Mouse (Mus musculus) intestine, embryonic 15.5 days (tissue): ENCODE results near the gene Nupr1. TPM values are rescaled to one million over a fixed set of nuclear protein-coding genes. Genes with fewer than 3 reads are reported as not detected.

Experiments
- ATAC-seq: fragments of 200-750 bp; cut with Nextera tagmentation; 2 replicates; pipeline ENCODE4 v1.8.0; 2017; ENCODE audit warnings: moderate TSS enrichment, moderate library complexity
- H3K27ac ChIP-seq: fragments of 300-500 bp; sonication (generic); 2 replicates; pipeline ENCODE4 v1.5.1; 2015; ENCODE audit warnings: mild to moderate bottlenecking, inconsistent platforms
- H3K27me3 ChIP-seq: fragments of 300-500 bp; sonication (generic); replicated peaks from 2 replicates; pipeline ENCODE4 v1.6.1; 2015; ENCODE audit warnings: inconsistent platforms
- H3K36me3 ChIP-seq: fragments of 300-500 bp; sonication (generic); 2 replicates; pipeline ENCODE4 v1.6.1; 2015; ENCODE audit warnings: inconsistent platforms
- H3K4me1 ChIP-seq: fragments of 300-500 bp; sonication (generic); replicated peaks from 2 replicates; pipeline ENCODE4 v1.6.1; 2015; ENCODE audit warnings: inconsistent platforms
- H3K4me2 ChIP-seq: fragments of 300-500 bp; sonication (generic); replicated peaks from 2 replicates; pipeline ENCODE4 v1.6.1; 2015; ENCODE audit warnings: mild to moderate bottlenecking, inconsistent platforms
- H3K4me3 ChIP-seq: fragments of 300-500 bp; sonication (generic); replicated peaks from 2 replicates; pipeline ENCODE4 v1.5.1; 2015; ENCODE audit warnings: inconsistent platforms
- H3K9ac ChIP-seq: fragments of 300-500 bp; sonication (generic); 2 replicates; pipeline ENCODE4 v1.6.1; 2015; ENCODE audit warnings: inconsistent platforms
- H3K9me3 ChIP-seq: fragments of 300-500 bp; sonication (generic); 2 replicates; pipeline ENCODE4 v1.6.1; 2016; ENCODE audit warnings: inconsistent platforms
- WGBS: fragments of 180-500 bp; shearing (Covaris S2); methylation state at CpG from one replicate; pipeline ENCODE4 v1.1.7; 2015; 5-methylcytosine and 5-hydroxymethylcytosine counted together
- polyA plus RNA-seq: library from polyadenylated mRNA; unstranded; fragments of >200 nt; fragmentation: Nextera tagmentation; extraction: Ambion mirVana; gene quantifications from 2 replicates; pipeline ENCODE4 v1.2.1, GENCODE M21; 2015

The Nupr1 gene
- polyA plus RNA-seq, 1 experiment from 2014 or later: 53.4 TPM

DNA sequence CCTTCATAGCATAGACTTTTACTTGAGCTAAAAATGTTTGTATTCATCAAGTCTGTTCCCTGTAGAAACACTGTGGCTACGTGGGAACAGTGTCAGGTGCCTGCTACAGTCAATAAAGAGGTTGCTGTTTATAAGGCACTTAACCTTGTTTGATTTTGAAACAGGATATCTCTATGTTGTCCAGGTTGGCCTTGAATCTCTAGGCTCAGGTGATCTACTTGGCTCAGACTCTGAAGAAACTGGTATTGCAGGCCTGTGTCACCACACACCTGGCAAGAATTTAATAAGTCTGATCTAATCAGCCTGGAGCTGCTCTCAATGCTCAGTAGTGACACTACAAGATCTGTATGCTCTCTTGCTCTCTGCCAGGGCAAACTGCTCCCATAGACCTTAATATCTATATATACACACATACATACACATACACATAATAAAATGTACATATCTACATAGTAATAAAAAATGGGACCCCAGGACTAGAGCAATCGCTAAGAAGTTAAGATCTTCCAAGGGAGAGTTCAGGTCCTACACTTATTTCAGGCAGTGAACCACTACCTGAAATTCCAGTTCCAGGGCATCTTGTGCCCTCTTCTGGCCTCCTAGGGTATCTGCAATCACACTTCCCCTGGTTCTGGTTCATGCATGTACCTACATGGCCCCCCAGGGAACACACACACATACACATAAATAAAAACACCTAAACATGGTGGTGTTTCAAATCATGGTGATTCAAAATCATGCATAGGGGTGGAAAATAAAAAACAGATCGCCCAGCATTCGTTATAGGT, 6.3 kb upstream of the Nupr1 start:
- peak; percentile 73 for ATAC-seq
- Histone ChIP-seq H3K27ac (no peak overlapping the region), H3K4me1 (0 out of 2 replicates have a peak, but pooled peaks cover 3% of the 10 kb centered on the region), H3K4me3 (no peak overlapping the region), H3K27me3 (no peaks in the 10 kb centered on the region), H3K36me3 (no peaks in the 10 kb centered on the region), H3K9ac (no peak overlapping the region), H3K9me3 (no peaks in the 10 kb centered on the region), H3K4me2 (no peak overlapping the region)
- WGBS: 8% methylated on average over 4 of the region's 4 CpGs

DNA sequence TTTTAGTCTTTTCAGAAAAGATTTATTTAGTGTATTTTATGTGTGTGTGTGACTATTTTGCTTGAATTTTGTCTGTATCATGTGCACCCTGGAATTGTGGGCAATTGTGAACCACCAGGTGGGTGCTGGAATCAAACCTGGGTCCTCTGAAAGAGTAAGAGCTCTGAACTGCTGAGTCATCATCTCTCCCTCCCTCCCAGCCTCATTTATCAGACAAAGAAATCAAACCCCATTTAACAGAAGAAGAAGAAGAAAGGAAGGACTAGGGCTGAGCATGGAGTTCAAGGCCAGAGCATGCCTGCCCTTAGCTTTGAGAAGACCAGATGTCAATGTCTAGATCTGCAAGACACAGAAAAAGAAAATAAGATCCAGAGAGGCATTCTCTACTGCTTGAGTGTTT, 4.7 kb upstream of the Nupr1 start:
- H3K9ac ChIP-seq: no peak overlapping the region
- H3K4me2 ChIP-seq: no peak overlapping the region
- no peak for ATAC-seq
- no peaks in the 10 kb centered on the region for H3K36me3 ChIP-seq
- H3K4me3 ChIP-seq: no peak overlapping the region
- no peak overlapping the region for H3K27ac ChIP-seq
- no peaks in the 10 kb centered on the region for H3K27me3 ChIP-seq
- no peaks in the 10 kb centered on the region for H3K9me3 ChIP-seq
- 0 out of 2 replicates have a peak, but pooled peaks cover 5% of the 10 kb centered on the region for H3K4me1 ChIP-seq

DNA sequence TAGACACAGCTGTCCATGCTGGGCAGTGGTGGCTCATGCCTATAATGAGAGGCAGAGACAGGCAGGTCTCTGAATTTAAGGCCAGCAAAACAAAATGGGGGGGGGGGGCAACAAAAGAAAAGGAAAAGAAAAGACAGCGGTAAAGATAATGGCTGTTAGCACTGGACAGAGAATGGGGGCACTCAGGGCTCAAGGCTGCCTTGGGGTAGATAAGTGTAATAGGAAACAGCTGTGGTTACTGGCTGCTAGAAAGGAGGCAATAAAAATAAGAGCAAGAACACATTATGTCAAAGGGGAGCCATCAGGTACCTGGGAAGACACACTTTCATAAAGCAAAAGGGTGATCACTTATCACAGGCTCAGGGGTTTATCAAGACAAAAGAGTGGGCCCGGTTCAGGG, 1.8 kb upstream of the Nupr1 start:
- H3K9me3 ChIP-seq: no peaks in the 10 kb centered on the region
- H3K27me3 ChIP-seq: no peaks in the 10 kb centered on the region
- H3K4me3 ChIP-seq: no peak overlapping the region
- 64% methylated on average over 2 of the region's 2 CpGs for WGBS
- no peak overlapping the region for H3K27ac ChIP-seq
- no peaks in the 10 kb centered on the region for H3K36me3 ChIP-seq
- no peak for ATAC-seq
- H3K4me1 ChIP-seq: 0 out of 2 replicates have a peak, but pooled peaks cover 5% of the 10 kb centered on the region
- H3K9ac ChIP-seq: no peak overlapping the region
- H3K4me2 ChIP-seq: no peak overlapping the region

- Histone ChIP-seq H3K9me3 (no peaks in the 10 kb centered on the region), H3K27ac (0 out of 2 replicates have a peak overlapping the region, but pooled peaks have one; percentile 29), H3K4me1 (peaks cover 13% of the 10 kb centered on the region), H3K4me3 (no peak overlapping the region), H3K4me2 (no peak overlapping the region), H3K27me3 (no peaks in the 10 kb centered on the region), H3K36me3 (no peaks in the 10 kb centered on the region), H3K9ac (no peak overlapping the region)
- ATAC-seq: no peak
- 39% methylated on average over 3 of the region's 3 CpGs for WGBS
These were observed 746 bp downstream of the Nupr1 start for GRCm38 (mm10) chr7:126629915-126630314.

GRCm38 (mm10) chr7:126628111-126628510, 2.5 kb downstream of the Nupr1 start:
- H3K27ac ChIP-seq: no peak overlapping the region
- 51% methylated on average over 6 of the region's 6 CpGs for WGBS
- no peak overlapping the region for H3K4me3 ChIP-seq
- no peaks in the 10 kb centered on the region for H3K36me3 ChIP-seq
- H3K4me2 ChIP-seq: no peak overlapping the region
- no peak for ATAC-seq
- no peak overlapping the region for H3K9ac ChIP-seq
- H3K9me3 ChIP-seq: no peaks in the 10 kb centered on the region
- no peaks in the 10 kb centered on the region for H3K27me3 ChIP-seq
- H3K4me1 ChIP-seq: peaks cover 10% of the 10 kb centered on the region

GRCm38 (mm10) chr7:126625807-126626600, 4.7 kb downstream of the Nupr1 start:
- 81% methylated on average over 3 of the region's 3 CpGs for WGBS
- Histone ChIP-seq H3K27me3 (no peaks in the 10 kb centered on the region), H3K4me2 (no peak overlapping the region), H3K9me3 (no peaks in the 10 kb centered on the region), H3K4me3 (no peak overlapping the region), H3K36me3 (no peaks in the 10 kb centered on the region), H3K27ac (no peak overlapping the region), H3K4me1 (peaks cover 10% of the 10 kb centered on the region), H3K9ac (no peak overlapping the region)
- ATAC-seq: no peak

GRCm38 (mm10) chr7:126625369-126625768, 5.3 kb downstream of the Nupr1 start:
- WGBS: 39% methylated on average over 6 of the region's 6 CpGs
- H3K27me3 ChIP-seq: no peaks in the 10 kb centered on the region
- H3K9me3 ChIP-seq: no peaks in the 10 kb centered on the region
- H3K4me2 ChIP-seq: peak overlapping the region; percentile 14; the same call in 1 of the 2 replicates
- peak; percentile 86 for ATAC-seq
- no peak overlapping the region for H3K27ac ChIP-seq
- peaks cover 7% of the 10 kb centered on the region for H3K4me1 ChIP-seq
- no peaks in the 10 kb centered on the region for H3K36me3 ChIP-seq
- no peak overlapping the region for H3K4me3 ChIP-seq
- no peak overlapping the region for H3K9ac ChIP-seq

- no peaks in the 10 kb centered on the region for H3K27me3 ChIP-seq
- 76% methylated on average over 16 of the region's 16 CpGs for WGBS
- H3K4me2 ChIP-seq: 0 out of 2 replicates have a peak overlapping the region, but pooled peaks have one; percentile 14
- H3K4me3 ChIP-seq: no peak overlapping the region
- no peak overlapping the region for H3K9ac ChIP-seq
- H3K36me3 ChIP-seq: no peaks in the 10 kb centered on the region
- H3K9me3 ChIP-seq: no peaks in the 10 kb centered on the region
- no peak for ATAC-seq
- H3K4me1 ChIP-seq: peaks cover 7% of the 10 kb centered on the region
- H3K27ac ChIP-seq: no peak overlapping the region
These were observed 5.9 kb downstream of the Nupr1 start for GRCm38 (mm10) chr7:126624774-126625173.

DNA sequence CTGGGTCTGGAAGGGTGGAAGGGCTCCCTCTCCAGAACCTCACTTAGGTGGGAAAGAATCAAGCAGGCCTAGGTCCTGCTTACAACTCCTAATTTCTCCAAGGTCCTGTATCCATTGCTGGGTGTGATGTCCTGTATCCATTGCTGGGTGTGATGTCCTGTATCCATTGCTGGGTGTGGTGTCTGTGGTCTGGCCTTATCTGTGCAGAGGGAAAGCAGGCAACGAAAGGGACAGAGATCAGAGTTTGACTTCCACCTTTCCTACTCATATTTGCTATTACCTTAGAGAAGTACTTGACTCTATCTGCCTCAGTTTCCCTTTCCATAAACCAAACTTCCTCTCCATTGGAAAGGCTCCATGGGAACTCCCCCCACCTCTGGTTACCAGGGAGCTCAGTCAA, 7.3 kb downstream of the Nupr1 start:
- ATAC-seq: no peak
- Histone ChIP-seq H3K9me3 (no peaks in the 10 kb centered on the region), H3K27ac (no peak overlapping the region), H3K27me3 (no peaks in the 10 kb centered on the region), H3K4me1 (peaks cover 7% of the 10 kb centered on the region), H3K9ac (no peak overlapping the region), H3K36me3 (no peaks in the 10 kb centered on the region), H3K4me2 (no peak overlapping the region), H3K4me3 (no peak overlapping the region)
- WGBS: 86% methylated on average over 1 of the region's 1 CpGs

DNA sequence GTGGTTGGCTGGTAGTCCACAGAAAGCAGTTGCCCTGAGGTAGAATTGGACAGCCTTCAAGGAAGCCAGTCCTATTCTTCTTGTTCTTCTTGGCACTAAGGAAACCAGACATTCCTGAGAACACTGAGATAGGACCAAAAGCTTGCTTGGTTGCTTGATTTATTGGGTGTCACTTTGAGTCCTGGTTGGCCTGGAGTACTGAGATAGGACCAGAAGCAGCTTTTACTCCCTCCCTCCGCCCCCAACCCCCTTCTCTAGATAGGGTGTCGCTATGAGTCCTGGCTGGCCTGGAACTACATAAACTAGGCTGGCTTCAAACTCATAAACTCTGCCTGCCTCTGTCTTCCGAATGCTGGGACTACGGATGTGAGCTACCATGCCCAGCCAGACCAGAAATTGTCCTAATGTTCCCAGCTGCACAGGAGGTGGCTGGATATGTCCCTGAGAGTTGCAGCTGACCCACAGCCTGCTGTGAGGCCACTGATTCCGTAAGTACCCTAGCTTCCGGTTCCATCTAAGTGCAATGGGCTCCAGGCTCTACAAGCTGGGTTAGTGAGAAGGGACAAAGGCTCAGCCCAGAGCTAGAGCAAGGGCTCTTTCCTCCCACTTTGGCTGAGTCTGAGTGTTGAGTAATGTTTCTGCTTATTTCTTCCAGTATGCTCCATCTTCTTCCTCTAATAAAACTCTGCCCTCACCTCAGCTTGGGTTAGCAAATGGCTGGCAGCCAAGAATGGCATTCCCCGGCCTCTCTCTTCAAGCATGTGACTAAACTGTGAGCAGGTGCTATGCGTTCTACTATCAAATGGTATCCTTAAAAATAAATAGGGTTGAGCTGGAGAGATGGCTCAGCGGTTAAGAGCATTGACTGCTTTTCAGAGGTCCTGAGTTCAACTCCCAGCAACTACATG, 9.0 kb downstream of the Nupr1 start:
- no peak overlapping the region for H3K4me2 ChIP-seq
- no peak overlapping the region for H3K27ac ChIP-seq
- H3K4me3 ChIP-seq: no peak overlapping the region
- H3K27me3 ChIP-seq: no peaks in the 10 kb centered on the region
- H3K4me1 ChIP-seq: peaks cover 7% of the 10 kb centered on the region
- WGBS: 72% methylated on average over 9 of the region's 9 CpGs
- no peaks in the 10 kb centered on the region for H3K36me3 ChIP-seq
- no peak for ATAC-seq
- H3K9ac ChIP-seq: no peak overlapping the region; the same call in 1 of the 2 replicates
- no peaks in the 10 kb centered on the region for H3K9me3 ChIP-seq

- no peak for ATAC-seq
- no peaks in the 10 kb centered on the region for H3K9me3 ChIP-seq
These were observed 10.9 kb downstream of the Nupr1 start for GRCm38 (mm10) chr7:126619559-126620275.

More at GRCm38 (mm10) chr7:126619559-126620275, 10.9 kb downstream of the Nupr1 start:
- Histone ChIP-seq H3K4me3 (no peak overlapping the region), H3K27ac (no peak overlapping the region), H3K4me2 (no peak overlapping the region), H3K27me3 (no peaks in the 10 kb centered on the region), H3K36me3 (no peaks in the 10 kb centered on the region), H3K4me1 (no peaks in the 10 kb centered on the region), H3K9ac (no peak overlapping the region)
- WGBS: 73% methylated on average over 10 of the region's 10 CpGs
